Mouse (Mus musculus): ENCODE measurements at regions not wholly inside any gene's neighbourhood (a gene's known extent, or its start where the extent isn't known, plus 50 kb on each side); places are given as distances from the start of the nearest gene placed in this dataset.
"Not testable (repeated sequence)": the region's sequence is repeated elsewhere in the genome, so short reads cannot be mapped to it uniquely, and the experiment has no call there.

- DNase-seq (ENCODE audit: low spot score): no peak
These were observed 2580.9 kb downstream of the Gm37988 start for GRCm38 (mm10) chr1:7388627-7389026.

- DNase-seq (ENCODE audit: low spot score): no peak
These were observed 2585.8 kb downstream of the Gm37988 start for GRCm38 (mm10) chr1:7393508-7393907.

- no peak for DNase-seq (ENCODE audit: low spot score)
These were observed 2586.5 kb downstream of the Gm37988 start for GRCm38 (mm10) chr1:7394161-7394560.

GRCm38 (mm10) chr1:7395527-7395926 is 2587.8 kb downstream of the Gm37988 start:
- no peak for DNase-seq (ENCODE audit: low spot score)

GRCm38 (mm10) chr1:7396867-7397806 is 2589.4 kb downstream of the Gm37988 start:
- DNase-seq (ENCODE audit: low spot score): peak; percentile 9

GRCm38 (mm10) chr1:7397807-7398446 is 2590.2 kb downstream of the Gm37988 start:
- peak; percentile 97 for DNase-seq (ENCODE audit: low spot score)

- no peak for DNase-seq (ENCODE audit: low spot score)
These were observed 2591.1 kb downstream of the Gm37988 start for GRCm38 (mm10) chr1:7398678-7399218.

- not testable (repeated sequence) for DNase-seq (ENCODE audit: low spot score)
These were observed 2598.0 kb downstream of the Gm37988 start for GRCm38 (mm10) chr1:7405651-7406050.

- DNase-seq (ENCODE audit: low spot score): no peak
These were observed 2606.8 kb downstream of the Gm37988 start for GRCm38 (mm10) chr1:7414444-7414843.

- no peak for DNase-seq (ENCODE audit: low spot score)
These were observed 2644.0 kb downstream of the Gm37988 start for GRCm38 (mm10) chr1:7451660-7452155.

- no peak for DNase-seq (ENCODE audit: low spot score)
These were observed 2647.2 kb downstream of the Gm37988 start for GRCm38 (mm10) chr1:7454931-7455330.

GRCm38 (mm10) chr1:7457895-7458294 is 2650.2 kb downstream of the Gm37988 start:
- DNase-seq (ENCODE audit: low spot score): no peak

- no peak for DNase-seq (ENCODE audit: low spot score)
These were observed 2686.4 kb downstream of the Gm37988 start for GRCm38 (mm10) chr1:7494096-7494495.

- no peak for DNase-seq (ENCODE audit: low spot score)
These were observed 2691.3 kb downstream of the Gm37988 start for GRCm38 (mm10) chr1:7499042-7499441.

- DNase-seq (ENCODE audit: low spot score): no peak
These were observed 2694.7 kb downstream of the Gm37988 start for GRCm38 (mm10) chr1:7502363-7502762.

GRCm38 (mm10) chr1:7518791-7519190 is 2711.1 kb downstream of the Gm37988 start:
- DNase-seq (ENCODE audit: low spot score): no peak

- no peak for DNase-seq (ENCODE audit: low spot score)
These were observed 2725.8 kb downstream of the Gm37988 start for GRCm38 (mm10) chr1:7533506-7533905.

- DNase-seq (ENCODE audit: low spot score): no peak
These were observed 2727.5 kb downstream of the Gm37988 start for GRCm38 (mm10) chr1:7535191-7535590.

- DNase-seq (ENCODE audit: low spot score): peak; percentile 6
These were observed 2735.8 kb downstream of the Gm37988 start for GRCm38 (mm10) chr1:7543492-7543891.

- no peak for DNase-seq (ENCODE audit: low spot score)
These were observed 2740.6 kb downstream of the Gm37988 start for GRCm38 (mm10) chr1:7548261-7548660.

GRCm38 (mm10) chr1:7574787-7575186 is 2767.1 kb downstream of the Gm37988 start:
- no peak for DNase-seq (ENCODE audit: low spot score)

- no peak for DNase-seq (ENCODE audit: low spot score)
These were observed 2778.7 kb downstream of the Gm37988 start for GRCm38 (mm10) chr1:7586409-7586808.

GRCm38 (mm10) chr1:7591327-7591726 is 2783.6 kb downstream of the Gm37988 start:
- DNase-seq (ENCODE audit: low spot score): no peak
